Mouse (Mus musculus): ENCODE results near the gene Uba6. TPM values are rescaled to one million over a fixed set of nuclear protein-coding genes. Genes with fewer than 3 reads are reported as not detected.

Gene Uba6
- 2.9 TPM for polyA plus RNA-seq (2012; fragmentation: generic; extraction: Trizol)
- long read RNA-seq, experiment 1: 0 reads
- long read RNA-seq, experiment 2, partial matches to known transcripts: 1 of 1 reads
- long read RNA-seq, experiment 2, other reads (novel, unspliced or antisense): 0 of 1 reads

DNA sequence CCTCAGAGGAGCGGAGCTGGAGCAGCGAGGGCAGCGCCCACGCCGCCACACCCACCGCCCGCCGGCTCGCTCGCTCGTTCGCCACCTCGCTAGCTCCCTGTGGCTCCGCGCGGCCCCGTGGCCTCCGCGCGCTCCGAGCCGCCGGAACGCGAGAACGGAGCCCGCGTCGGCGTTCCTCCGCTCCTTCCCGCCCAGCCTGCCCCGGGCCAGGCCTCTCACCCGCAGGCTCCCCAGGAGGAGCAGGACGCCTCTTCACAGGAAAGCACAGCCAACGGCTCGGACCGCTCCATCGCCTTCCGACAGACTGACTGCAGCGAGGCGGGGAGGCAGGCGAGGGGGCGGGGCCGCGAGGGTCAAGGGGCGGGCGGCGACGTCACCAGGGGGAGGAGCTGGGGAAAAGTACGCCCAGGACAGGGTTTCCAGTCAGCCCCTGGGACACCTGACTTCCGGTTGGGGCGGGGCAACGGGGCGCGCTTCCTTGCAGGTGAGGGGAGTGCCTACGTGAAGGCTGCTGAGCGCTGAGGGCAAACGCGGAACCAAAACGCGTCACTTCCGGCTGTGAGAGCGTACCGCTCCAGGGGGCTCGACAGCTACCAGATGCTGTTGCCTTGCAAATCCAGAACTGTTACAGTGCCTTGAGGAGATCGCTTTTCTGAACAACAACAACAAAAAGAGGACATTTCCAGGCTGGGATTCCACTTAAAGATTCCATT, at the start of gene Uba6:
Uba6 (minus strand) TSS at position 355 of the 713 bp plus-strand sequence.
- H3K79me3 ChIP-seq (ENCODE audit: low read depth): peaks cover 13% of the 10 kb centered on the region
- no peaks in the 10 kb centered on the region for H3K27me3 ChIP-seq (ENCODE audit: control insufficient read depth, insufficient read depth, insufficient read length)
- peaks cover 16% of the 10 kb centered on the region for H3K36me3 ChIP-seq (ENCODE audit: control insufficient read depth, insufficient read depth)
- H3K4me3 ChIP-seq (ENCODE audit: insufficient read depth, poor library complexity, severe bottlenecking): peak within 1 kb of the TSS; percentile 75
- peak within 1 kb of the TSS; percentile 83 for H3ac ChIP-seq (ENCODE audit: control insufficient read depth, insufficient read length, low read depth)
- H3K79me2 ChIP-seq (ENCODE audit: control insufficient read depth, insufficient read depth): peaks cover 21% of the 10 kb centered on the region
- TF ChIP-seq FOSL1 (IDR thresholded peaks at IDR 0.05; ENCODE audit: insufficient read depth, low read length, poor library complexity, severe bottlenecking) (no peak), USF1 (IDR thresholded peaks at IDR 0.05; ENCODE audit: low read depth) (peak; percentile 49)

GRCm38 (mm10) chr5:86197801-86198200, 25.2 kb upstream of the Uba6 start, which contains the start of gene Gnrhr:
Gene Gnrhr, minus strand, starts transcription at chr5:86197901.
- Histone ChIP-seq H3K79me2 (ENCODE audit: control insufficient read depth, insufficient read depth) (no peaks in the 10 kb centered on the region), H3K36me3 (ENCODE audit: control insufficient read depth, insufficient read depth) (no peaks in the 10 kb centered on the region), H3K4me3 (ENCODE audit: insufficient read depth, poor library complexity, severe bottlenecking) (no peak within 1 kb of the TSS), H3ac (ENCODE audit: control insufficient read depth, insufficient read length, low read depth) (no peak within 1 kb of the TSS), H3K79me3 (ENCODE audit: low read depth) (no peaks in the 10 kb centered on the region), H3K27me3 (ENCODE audit: control insufficient read depth, insufficient read depth, insufficient read length) (no peaks in the 10 kb centered on the region)
- TF ChIP-seq MYOD1 (IDR thresholded peaks at IDR 0.05; ENCODE audit: control insufficient read depth, insufficient read length, low read depth) (no peak), MYOG (IDR thresholded peaks at IDR 0.05; ENCODE audit: control insufficient read depth, extremely low read depth, insufficient read length) (no peak), FOSL1 (IDR thresholded peaks at IDR 0.05; ENCODE audit: insufficient read depth, low read length, poor library complexity, severe bottlenecking) (no peak), MAX (IDR thresholded peaks at IDR 0.05) (no peak), USF1 (IDR thresholded peaks at IDR 0.05; ENCODE audit: low read depth) (no peak)

DNA sequence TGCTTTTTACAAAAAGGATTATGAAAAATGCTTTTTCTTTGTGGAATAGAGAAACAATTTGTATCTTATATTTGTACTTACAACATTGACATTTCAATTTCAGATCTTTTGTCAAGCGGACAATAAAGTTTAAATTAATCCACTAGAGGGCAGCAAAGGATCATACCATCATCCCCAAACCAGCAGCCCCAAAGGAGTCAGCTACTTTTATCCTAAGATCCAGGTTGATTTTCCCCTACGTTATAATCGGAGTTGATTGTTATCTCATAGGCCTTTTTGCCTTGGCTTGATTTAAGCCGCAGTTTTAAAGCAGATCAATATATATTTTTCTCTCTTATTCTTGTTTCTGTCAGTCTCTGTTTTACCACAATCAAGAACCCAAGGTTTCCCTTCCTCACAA, 18.8 kb upstream of the Uba6 start:
- no peaks in the 10 kb centered on the region for H3K79me3 ChIP-seq (ENCODE audit: low read depth)
- no peaks in the 10 kb centered on the region for H3K79me2 ChIP-seq (ENCODE audit: control insufficient read depth, insufficient read depth)
- no peaks in the 10 kb centered on the region for H3K36me3 ChIP-seq (ENCODE audit: control insufficient read depth, insufficient read depth)
- no peak overlapping the region for H3ac ChIP-seq (ENCODE audit: control insufficient read depth, insufficient read length, low read depth)
- TF ChIP-seq FOSL1 (IDR thresholded peaks at IDR 0.05; ENCODE audit: insufficient read depth, low read length, poor library complexity, severe bottlenecking): no peak
- TF ChIP-seq MYOG (IDR thresholded peaks at IDR 0.05; ENCODE audit: control insufficient read depth, extremely low read depth, insufficient read length): no peak
- TF ChIP-seq MAX (IDR thresholded peaks at IDR 0.05): no peak
- no peak for TF ChIP-seq USF1 (IDR thresholded peaks at IDR 0.05; ENCODE audit: low read depth)
- no peak for TF ChIP-seq CTCF (IDR thresholded peaks at IDR 0.05; ENCODE audit: control insufficient read depth, insufficient read depth, insufficient read length)
- no peak for TF ChIP-seq CEBPB (IDR thresholded peaks at IDR 0.05; ENCODE audit: low read depth)
- H3K4me3 ChIP-seq (ENCODE audit: insufficient read depth, poor library complexity, severe bottlenecking): no peak overlapping the region
- no peaks in the 10 kb centered on the region for H3K27me3 ChIP-seq (ENCODE audit: control insufficient read depth, insufficient read depth, insufficient read length)

- no peaks in the 10 kb centered on the region for H3K79me2 ChIP-seq (ENCODE audit: control insufficient read depth, insufficient read depth)
- no peak for TF ChIP-seq CEBPB (IDR thresholded peaks at IDR 0.05; ENCODE audit: low read depth)
- no peak for TF ChIP-seq CTCF (IDR thresholded peaks at IDR 0.05; ENCODE audit: control insufficient read depth, insufficient read depth, insufficient read length)
- no peak for TF ChIP-seq MYOD1 (IDR thresholded peaks at IDR 0.05; ENCODE audit: control insufficient read depth, insufficient read length, low read depth)
- TF ChIP-seq FOSL1 (IDR thresholded peaks at IDR 0.05; ENCODE audit: insufficient read depth, low read length, poor library complexity, severe bottlenecking): no peak
- TF ChIP-seq USF1 (IDR thresholded peaks at IDR 0.05; ENCODE audit: low read depth): no peak
- no peak for TF ChIP-seq MYOG (IDR thresholded peaks at IDR 0.05; ENCODE audit: control insufficient read depth, extremely low read depth, insufficient read length)
- no peak for TF ChIP-seq MAX (IDR thresholded peaks at IDR 0.05)
- no peaks in the 10 kb centered on the region for H3K27me3 ChIP-seq (ENCODE audit: control insufficient read depth, insufficient read depth, insufficient read length)
Observed at GRCm38 (mm10) chr5:86190770-86191169, 18.2 kb upstream of the Uba6 start.

DNA sequence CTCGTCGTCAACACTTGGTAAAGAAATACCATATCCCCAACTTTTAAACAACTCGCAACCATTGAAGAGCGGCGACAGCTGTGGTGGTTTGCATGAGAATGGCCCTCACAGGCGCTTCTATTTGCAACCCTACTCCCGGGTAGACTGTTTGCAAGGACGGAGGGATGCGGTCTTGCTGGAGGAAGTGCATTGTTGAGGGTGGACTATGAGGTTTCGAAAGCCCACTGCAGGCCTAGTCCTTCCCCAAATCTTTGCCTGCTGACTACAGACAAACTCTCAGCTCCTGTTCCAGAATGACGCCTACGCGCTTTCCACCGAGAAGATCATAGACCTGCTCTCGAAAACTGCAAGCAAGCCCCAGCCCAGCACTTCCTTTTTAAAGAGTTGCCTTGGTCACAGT, 17.7 kb upstream of the Uba6 start:
- no peaks in the 10 kb centered on the region for H3K36me3 ChIP-seq (ENCODE audit: control insufficient read depth, insufficient read depth)
- no peak overlapping the region for H3K4me3 ChIP-seq (ENCODE audit: insufficient read depth, poor library complexity, severe bottlenecking)
- H3ac ChIP-seq (ENCODE audit: control insufficient read depth, insufficient read length, low read depth): no peak overlapping the region
- no peaks in the 10 kb centered on the region for H3K27me3 ChIP-seq (ENCODE audit: control insufficient read depth, insufficient read depth, insufficient read length)
- no peak for TF ChIP-seq CTCF (IDR thresholded peaks at IDR 0.05; ENCODE audit: control insufficient read depth, insufficient read depth, insufficient read length)
- no peak for TF ChIP-seq MYOD1 (IDR thresholded peaks at IDR 0.05; ENCODE audit: control insufficient read depth, insufficient read length, low read depth)
- no peak for TF ChIP-seq MAX (IDR thresholded peaks at IDR 0.05)
- TF ChIP-seq MYOG (IDR thresholded peaks at IDR 0.05; ENCODE audit: control insufficient read depth, extremely low read depth, insufficient read length): no peak
- no peak for TF ChIP-seq FOSL1 (IDR thresholded peaks at IDR 0.05; ENCODE audit: insufficient read depth, low read length, poor library complexity, severe bottlenecking)
- no peak for TF ChIP-seq USF1 (IDR thresholded peaks at IDR 0.05; ENCODE audit: low read depth)
- TF ChIP-seq CEBPB (IDR thresholded peaks at IDR 0.05; ENCODE audit: low read depth): no peak
- H3K79me3 ChIP-seq (ENCODE audit: low read depth): no peaks in the 10 kb centered on the region
- no peaks in the 10 kb centered on the region for H3K79me2 ChIP-seq (ENCODE audit: control insufficient read depth, insufficient read depth)

More at GRCm38 (mm10) chr5:86190770-86191169, 18.2 kb upstream of the Uba6 start:
- Histone ChIP-seq H3ac (ENCODE audit: control insufficient read depth, insufficient read length, low read depth) (no peak overlapping the region), H3K79me3 (ENCODE audit: low read depth) (no peaks in the 10 kb centered on the region), H3K36me3 (ENCODE audit: control insufficient read depth, insufficient read depth) (no peaks in the 10 kb centered on the region), H3K4me3 (ENCODE audit: insufficient read depth, poor library complexity, severe bottlenecking) (no peak overlapping the region)

- no peaks in the 10 kb centered on the region for H3K36me3 ChIP-seq (ENCODE audit: control insufficient read depth, insufficient read depth)
- no peak for TF ChIP-seq MAX (IDR thresholded peaks at IDR 0.05)
- TF ChIP-seq FOSL1 (IDR thresholded peaks at IDR 0.05; ENCODE audit: insufficient read depth, low read length, poor library complexity, severe bottlenecking): no peak
- TF ChIP-seq USF1 (IDR thresholded peaks at IDR 0.05; ENCODE audit: low read depth): no peak
- TF ChIP-seq MYOD1 (IDR thresholded peaks at IDR 0.05; ENCODE audit: control insufficient read depth, insufficient read length, low read depth): no peak
- no peak for TF ChIP-seq CEBPB (IDR thresholded peaks at IDR 0.05; ENCODE audit: low read depth)
- TF ChIP-seq CTCF (IDR thresholded peaks at IDR 0.05; ENCODE audit: control insufficient read depth, insufficient read depth, insufficient read length): no peak
- no peak for TF ChIP-seq MYOG (IDR thresholded peaks at IDR 0.05; ENCODE audit: control insufficient read depth, extremely low read depth, insufficient read length)
- H3K79me3 ChIP-seq (ENCODE audit: low read depth): no peaks in the 10 kb centered on the region
- H3K4me3 ChIP-seq (ENCODE audit: insufficient read depth, poor library complexity, severe bottlenecking): no peak overlapping the region
- no peaks in the 10 kb centered on the region for H3K79me2 ChIP-seq (ENCODE audit: control insufficient read depth, insufficient read depth)
- H3K27me3 ChIP-seq (ENCODE audit: control insufficient read depth, insufficient read depth, insufficient read length): no peaks in the 10 kb centered on the region
- no peak overlapping the region for H3ac ChIP-seq (ENCODE audit: control insufficient read depth, insufficient read length, low read depth)
Observed at GRCm38 (mm10) chr5:86187441-86187840, 14.8 kb upstream of the Uba6 start.
